Mouse (Mus musculus) thymus, adult 2 months (tissue): ENCODE measurements around the gene Gm20388.

ENCODE experiments used
- CTCF ChIP-seq: fragments of 200-500 bp; IDR thresholded peaks from 2 replicates; pipeline ENCODE4 v1.5.1; 2012; ENCODE audit warnings: mild to moderate bottlenecking, control low read depth, low read length, moderate library complexity, borderline replicate concordance; ENCODE audit not compliant: control insufficient read depth, poor library complexity, insufficient read depth; ENCODE audit errors: extremely low read depth
- POLR2A ChIP-seq: fragments of 200-500 bp; IDR thresholded peaks from 2 replicates; pipeline ENCODE4 v1.6.1; 2012; ENCODE audit warnings: mild to moderate bottlenecking, low read length, control low read depth, moderate library complexity; ENCODE audit not compliant: control insufficient read depth, poor library complexity, insufficient read depth; ENCODE audit errors: extremely low read depth

DNA sequence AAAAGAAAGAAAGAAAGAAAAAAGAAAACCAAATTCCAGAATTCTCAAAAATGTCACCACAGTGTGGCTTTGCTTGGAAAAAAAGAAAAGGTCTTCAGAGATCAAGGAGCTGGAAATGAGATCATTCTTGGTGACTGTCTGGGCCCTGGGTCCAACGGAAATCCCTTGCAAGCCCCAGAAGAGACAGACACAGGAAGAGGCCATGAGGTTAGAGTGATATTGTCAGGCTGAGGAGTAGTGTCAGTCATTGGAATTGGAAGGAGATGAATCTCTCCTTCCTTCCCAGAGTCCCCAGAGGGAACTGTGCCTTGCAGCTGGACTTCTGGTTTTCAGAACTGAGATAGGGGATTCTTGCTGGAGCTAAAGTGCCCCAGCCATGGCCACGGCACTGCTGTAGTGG lies 788.9 kb downstream of the Gm20388 start:
- TF ChIP-seq POLR2A (no peak), CTCF (no peak)
